Mouse (Mus musculus) cortical plate, adult 2 months (tissue): ENCODE results near the gene Frem2.

ENCODE experiments used
- CTCF ChIP-seq: fragments of 200-500 bp; IDR thresholded peaks from 2 replicates; pipeline ENCODE4 v1.5.1; 2011; ENCODE audit warnings: mild to moderate bottlenecking, control low read depth, low read length; ENCODE audit not compliant: insufficient read depth; ENCODE audit errors: extremely low read depth
- POLR2A ChIP-seq: fragments of 200-500 bp; IDR thresholded peaks from 2 replicates; pipeline ENCODE4 v1.6.1; 2011; ENCODE audit warnings: mild to moderate bottlenecking, low read length, control low read depth; ENCODE audit not compliant: insufficient read depth; ENCODE audit errors: extremely low read depth

DNA sequence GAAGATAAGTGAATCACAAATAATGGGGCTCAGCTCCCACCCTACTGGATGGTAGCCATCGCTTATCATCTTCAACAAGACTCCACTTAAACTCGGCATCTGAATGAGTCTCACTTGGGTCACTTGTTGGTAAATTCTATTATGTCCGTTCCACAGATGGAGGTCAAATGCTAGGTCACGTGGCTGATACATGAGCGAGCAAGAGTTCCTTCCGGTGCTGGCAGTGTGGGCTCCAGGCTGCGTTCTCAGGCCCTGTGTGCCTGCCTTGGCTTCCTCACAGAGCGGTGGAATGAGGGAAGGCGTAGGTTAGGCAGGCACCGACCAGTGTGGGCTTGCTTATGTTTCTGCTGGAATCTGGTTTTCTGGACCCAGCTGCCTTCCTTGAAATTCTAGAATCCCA is 170.6 kb downstream of the Frem2 start:
- TF ChIP-seq CTCF = no peak
- no peak for TF ChIP-seq POLR2A
